Mouse (Mus musculus) CH12.LX (cell line): Measurements from ENCODE around the gene Fam83c. TPM values are rescaled to one million over a fixed set of nuclear protein-coding genes. Genes with fewer than 3 reads are reported as not detected.

Source experiments
- DNase-seq: peaks from one replicate; pipeline ENCODE4 v3.0.0-alpha.2; 2013; ENCODE audit errors: extremely low read depth
- H3K27ac ChIP-seq: 2 replicates; pipeline ENCODE4 v1.5.1; 2012; ENCODE audit warnings: low read depth, mild to moderate bottlenecking, control low read depth, moderate library complexity; ENCODE audit not compliant: insufficient read depth
- H3K27me3 ChIP-seq: replicated peaks from 2 replicates; pipeline ENCODE3; 2012; ENCODE audit warnings: inconsistent platforms
- H3K36me3 ChIP-seq, 2 experiments: replicated peaks in 1 of 2; 2 replicates each; pipeline versions ENCODE3 to v1.6.1; 2012; ENCODE audit warnings: inconsistent platforms in 1 of 2, low read length in 1 of 2, mild to moderate bottlenecking in 1 of 2, mixed read lengths in 1 of 2, moderate library complexity in 1 of 2; ENCODE audit not compliant: control insufficient read depth in 1 of 2, insufficient read depth in 1 of 2
- H3K4me1 ChIP-seq, 2 experiments: 2 replicates each; pipeline ENCODE4 v1.6.1; 2012; ENCODE audit warnings: inconsistent platforms in 1 of 2, moderate library complexity in 1 of 2; ENCODE audit not compliant: insufficient read depth in 2 of 2, control insufficient read depth in 1 of 2
- H3K4me2 ChIP-seq: 2 replicates; pipeline ENCODE4 v1.6.1; 2012; ENCODE audit warnings: low read depth, mild to moderate bottlenecking, control low read depth; ENCODE audit not compliant: poor library complexity, insufficient read depth, severe bottlenecking
- H3K4me3 ChIP-seq, 3 experiments: fragments of 150-350 bp in 1 of 3; sonication (generic) in 1 of 3; replicated peaks in 1 of 3; 2 replicates each; pipeline versions ENCODE3 to v1.5.1; 2011 to 2012; ENCODE audit warnings: low read depth in 2 of 3, low read length in 2 of 3, mild to moderate bottlenecking in 2 of 3, moderate library complexity in 2 of 3, control low read depth in 1 of 3, improper control_type of control experiment in 1 of 3, inconsistent platforms in 1 of 3, mixed read lengths in 1 of 3; ENCODE audit not compliant: poor library complexity in 1 of 3
- H3K79me2 ChIP-seq: replicated peaks from 2 replicates; pipeline ENCODE4 v1.6.1; 2012; ENCODE audit warnings: mild to moderate bottlenecking, moderate library complexity; ENCODE audit not compliant: control insufficient read depth, poor library complexity, insufficient read depth, severe bottlenecking; ENCODE audit errors: extremely low read depth
- H3K9ac ChIP-seq: 2 replicates; pipeline ENCODE4 v1.6.1; 2012; ENCODE audit warnings: low read depth, mild to moderate bottlenecking, control low read depth, moderate library complexity; ENCODE audit not compliant: insufficient read depth
- H3K9me3 ChIP-seq: replicated peaks from 2 replicates; pipeline ENCODE3; 2012; ENCODE audit warnings: low read length, inconsistent platforms, mixed read lengths
- CHD1 ChIP-seq: IDR thresholded peaks from 2 replicates; pipeline ENCODE4 v1.6.1; 2012; ENCODE audit warnings: low read depth, low read length, improper control_type of control experiment, inconsistent platforms
- CHD2 ChIP-seq: IDR thresholded peaks from 2 replicates; pipeline ENCODE4 v1.6.1; 2011; ENCODE audit warnings: low read length, improper control_type of control experiment
- CTCF ChIP-seq, 2 experiments: IDR thresholded peaks in 1 of 2; conservative IDR thresholded peaks in 1 of 2; 2 replicates each; pipeline ENCODE4 v1.5.1; 2011 to 2012; ENCODE audit warnings: low read depth in 2 of 2, low read length in 2 of 2, improper control_type of control experiment in 1 of 2, inconsistent platforms in 1 of 2, mild to moderate bottlenecking in 1 of 2, moderate library complexity in 1 of 2
- E2F4 ChIP-seq: IDR thresholded peaks from 2 replicates; pipeline ENCODE4 v1.6.1; 2011; ENCODE audit warnings: low read depth, low read length, improper control_type of control experiment; ENCODE audit not compliant: insufficient replicate concordance
- ELF1 ChIP-seq: IDR thresholded peaks from 2 replicates; pipeline ENCODE4 v1.6.1; 2014; ENCODE audit warnings: low read depth, mild to moderate bottlenecking, inconsistent platforms, low read length, improper control_type of control experiment
- EP300 ChIP-seq: IDR thresholded peaks from 2 replicates; pipeline ENCODE4 v1.6.1; 2011; ENCODE audit warnings: low read length, improper control_type of control experiment
- HCFC1 ChIP-seq: IDR thresholded peaks from 2 replicates; pipeline ENCODE4 v1.6.1; 2012; ENCODE audit warnings: low read depth, mild to moderate bottlenecking, inconsistent platforms, low read length, improper control_type of control experiment
- JUN ChIP-seq: IDR thresholded peaks from 2 replicates; pipeline ENCODE4 v1.6.1; 2011; ENCODE audit warnings: low read depth, mild to moderate bottlenecking, low read length, improper control_type of control experiment, moderate library complexity; ENCODE audit not compliant: insufficient read depth
- MAFK ChIP-seq: IDR thresholded peaks from 2 replicates; pipeline ENCODE4 v1.6.1; 2011; ENCODE audit warnings: low read length, improper control_type of control experiment; ENCODE audit not compliant: insufficient replicate concordance
- MXI1 ChIP-seq: IDR thresholded peaks from 2 replicates; pipeline ENCODE4 v1.6.1; 2011; ENCODE audit warnings: mild to moderate bottlenecking, low read depth, low read length, improper control_type of control experiment
- MYC ChIP-seq: IDR thresholded peaks from 2 replicates; pipeline ENCODE4 v1.6.1; 2011; ENCODE audit warnings: low read depth, mild to moderate bottlenecking, improper control_type of control experiment, low read length
- NRF1 ChIP-seq: IDR thresholded peaks from 2 replicates; pipeline ENCODE4 v1.6.1; 2014; ENCODE audit warnings: low read depth, mild to moderate bottlenecking, inconsistent platforms, low read length, improper control_type of control experiment, moderate library complexity
- POLR2A ChIP-seq: IDR thresholded peaks from 2 replicates; pipeline ENCODE4 v1.6.1; 2011; ENCODE audit warnings: low read depth, mild to moderate bottlenecking, improper control_type of control experiment, low read length
- POLR2AphosphoS2 ChIP-seq: IDR thresholded peaks from 2 replicates; pipeline ENCODE4 v1.6.1; 2011; ENCODE audit warnings: low read depth, low read length, improper control_type of control experiment
- SIN3A ChIP-seq: IDR thresholded peaks from 2 replicates; pipeline ENCODE4 v1.6.1; 2012; ENCODE audit warnings: low read length, improper control_type of control experiment, inconsistent platforms
- SMC3 ChIP-seq: IDR thresholded peaks from 2 replicates; pipeline ENCODE4 v1.6.1; 2011; ENCODE audit warnings: low read depth, low read length, improper control_type of control experiment
- TBP ChIP-seq: conservative IDR thresholded peaks from 2 replicates; pipeline ENCODE4 v1.6.1; 2011; ENCODE audit warnings: low read depth, low read length, improper control_type of control experiment
- TCF12 ChIP-seq: IDR thresholded peaks from 2 replicates; pipeline ENCODE4 v1.6.1; 2014; ENCODE audit warnings: low read depth, mild to moderate bottlenecking, inconsistent platforms, low read length, improper control_type of control experiment
- UBTF ChIP-seq: IDR thresholded peaks from 2 replicates; pipeline ENCODE4 v1.6.1; 2012; ENCODE audit warnings: low read depth, mild to moderate bottlenecking, inconsistent platforms, low read length, improper control_type of control experiment, moderate library complexity
- USF1 ChIP-seq: IDR thresholded peaks from 2 replicates; pipeline ENCODE4 v1.6.1; 2014; ENCODE audit warnings: low read depth, mild to moderate bottlenecking, inconsistent platforms, low read length, improper control_type of control experiment
- USF2 ChIP-seq: conservative IDR thresholded peaks from 2 replicates; pipeline ENCODE4 v1.6.1; 2011; ENCODE audit warnings: low read depth, low read length, improper control_type of control experiment
- ZMIZ1 ChIP-seq: IDR thresholded peaks from 2 replicates; pipeline ENCODE4 v1.6.1; 2012; ENCODE audit warnings: low read depth, mild to moderate bottlenecking, inconsistent platforms, low read length, improper control_type of control experiment
- ZNF384 ChIP-seq: IDR thresholded peaks from 2 replicates; pipeline ENCODE4 v1.6.1; 2012; ENCODE audit warnings: low read depth, low read length, improper control_type of control experiment, inconsistent platforms
- dilution Hi-C: fragments of 300-500 bp; cut with MboI; formaldehyde crosslinking; loops from 2 replicates; pipeline ENCODE4 v1.14.3; 2020; ENCODE audit warnings: low sequenced_read_pairs; ENCODE audit not compliant: extremely low pct_unique_long_range_greater_than_20kb, extremely low pct_ligation_motif_present
- in situ Hi-C: fragments of 300-500 bp; cut with MboI; formaldehyde crosslinking; loops from 3 replicates; pipeline ENCODE4 v1.14.3; 2019; ENCODE audit warnings: low sequenced_read_pairs, low pct_ligation_motif_present, low pct_unique_long_range_greater_than_20kb, mixed read lengths
- polyA plus RNA-seq: library from polyadenylated mRNA; unstranded; fragments of >175 nt; gene quantifications from 2 replicates; pipeline ENCODE4 v1.2.1, GENCODE M21; 2012; ENCODE audit warnings: low read depth; ENCODE audit not compliant: insufficient read length
- total RNA-seq, 2 experiments: library from RNA; depleted of rRNA; stranded (reverse); fragments of 300-350 nt in 1 of 2; fragments of >200 nt in 1 of 2; gene quantifications; 2 replicates each; pipeline ENCODE4 v1.2.3; 2012 to 2014

The Fam83c gene
- total and polyA plus RNA-seq, 3 experiments, result 0.04 to 0.09 TPM; not detected in 1

GRCm38 (mm10) chr2:155878964-155879876, 44.6 kb upstream of the Fam83c start:
- H3K4me1 ChIP-seq, result no peaks in the 10 kb centered on the region
- H3K4me2 ChIP-seq, result no peak overlapping the region
- H3K9me3 ChIP-seq, result no peaks in the 10 kb centered on the region
- dilution Hi-C loops, result no loop called here
- in situ Hi-C loops, result no loop called here
- DNase-seq, result peak; percentile 11
- no peak overlapping the region for H3K4me3 ChIP-seq
- H3K9ac ChIP-seq, result no peak overlapping the region
- H3K36me3 ChIP-seq, result peaks cover 35 to 83% of the 10 kb centered on the region in 2 experiments
- H3K27ac ChIP-seq, result no peak overlapping the region
- no peaks in the 10 kb centered on the region for H3K79me2 ChIP-seq
- no peak for TF ChIP-seq CHD2
- TF ChIP-seq USF1, result no peak
- no peaks in the 10 kb centered on the region for H3K27me3 ChIP-seq

GRCm38 (mm10) chr2:155873636-155874035, 39.0 kb upstream of the Fam83c start:
- no peak overlapping the region for H3K9ac ChIP-seq

GRCm38 (mm10) chr2:155872930-155873507, 38.4 kb upstream of the Fam83c start:
- Histone ChIP-seq H3K27me3 (no peaks in the 10 kb centered on the region), H3K79me2 (no peaks in the 10 kb centered on the region), H3K36me3 (peaks cover 27 to 90% of the 10 kb centered on the region in 2 experiments), H3K4me1 (peaks cover 0 to 32% of the 10 kb centered on the region in 2 experiments; a peak in 2 of 4 replicates), H3K9ac (no peak overlapping the region), H3K4me3 (no peak overlapping the region), H3K9me3 (no peaks in the 10 kb centered on the region), H3K4me2 (no peak overlapping the region), H3K27ac (no peak overlapping the region)
- no peak for TF ChIP-seq USF2
- TF ChIP-seq POLR2AphosphoS2, result no peak
- TF ChIP-seq EP300, result no peak
- no peak for TF ChIP-seq MYC
- no peak for TF ChIP-seq SIN3A
- no peak for TF ChIP-seq MXI1
- TF ChIP-seq TCF12, result no peak
- no peak for TF ChIP-seq UBTF
- no peak for TF ChIP-seq CTCF (conservative IDR thresholded peaks at IDR 0.05 in 1 of 2, IDR thresholded peaks at IDR 0.05 in 1 of 2; ENCODE audit: low read depth in 2 of 2, low read length in 2 of 2)
- TF ChIP-seq ELF1, result no peak
- in situ Hi-C loops, result no loop called here
- dilution Hi-C loops, result no loop called here
- no peak for DNase-seq

More at GRCm38 (mm10) chr2:155873636-155874035, 39.0 kb upstream of the Fam83c start:
- Histone ChIP-seq H3K4me2 (no peak overlapping the region), H3K36me3 (peaks cover 24 to 86% of the 10 kb centered on the region in 2 experiments), H3K4me1 (peaks cover 0 to 26% of the 10 kb centered on the region in 2 experiments; a peak in 2 of 4 replicates), H3K79me2 (no peaks in the 10 kb centered on the region), H3K27me3 (no peaks in the 10 kb centered on the region), H3K9me3 (no peaks in the 10 kb centered on the region), H3K4me3 (no peak overlapping the region), H3K27ac (no peak overlapping the region)
- no peak for DNase-seq
- in situ Hi-C loops, result no loop called here
- TF ChIP-seq ZNF384 (no peak), HCFC1 (no peak), UBTF (no peak), TBP (no peak), CHD2 (no peak), USF2 (no peak), ELF1 (no peak), POLR2A (no peak), JUN (no peak), MAFK (no peak), CHD1 (no peak), TCF12 (no peak), EP300 (no peak), MYC (no peak), SMC3 (no peak), USF1 (no peak), E2F4 (no peak), ZMIZ1 (no peak), POLR2AphosphoS2 (no peak), NRF1 (no peak)
- dilution Hi-C loops, result no loop called here
